Mouse (Mus musculus) T-helper 17 cell (primary cell): Measurements from ENCODE around the gene Derl2.

Source experiments
- in situ Hi-C, 2 experiments: fragments of 300-600 bp; cut with MboI, MseI; formaldehyde crosslinking; loops; 1 replicate in 1 of 2; 2 replicates in 1 of 2; pipeline ENCODE4 v1.15.1; 2025; ENCODE audit warnings: high pct_unique_total_duplicates in 2 of 2

Derl2 gene

GRCm38 (mm10) chr11:71003611-71004315, 15.9 kb downstream of the Derl2 start:
- in situ Hi-C loops = loop anchor here in 1 of 2 experiments (25.0 kb wide), 2 partner anchors 1209 to 1434 kb away; partner anchors contain the start of genes 4933427D14Rik, Ggt6, Gm43951 and Med31

- in situ Hi-C loops = loop anchor here in 1 of 2 experiments (25.0 kb wide), 2 partner anchors 1211 to 1436 kb away; partner anchors contain the start of genes 4933427D14Rik, Ggt6, Gm43951 and Med31
Observed at GRCm38 (mm10) chr11:71001167-71001566, 18.5 kb downstream of the Derl2 start.

- in situ Hi-C loops = loop anchor here in 1 of 2 experiments (25.0 kb wide), 1 partner anchor 1345 kb away; the partner anchor contains the start of gene Fxr2
Observed at GRCm38 (mm10) chr11:70982557-70983228, 36.9 kb downstream of the Derl2 start, which contains the start of gene C1qbp. Gene C1qbp (minus strand): TSS chr11:70983026.

DNA sequence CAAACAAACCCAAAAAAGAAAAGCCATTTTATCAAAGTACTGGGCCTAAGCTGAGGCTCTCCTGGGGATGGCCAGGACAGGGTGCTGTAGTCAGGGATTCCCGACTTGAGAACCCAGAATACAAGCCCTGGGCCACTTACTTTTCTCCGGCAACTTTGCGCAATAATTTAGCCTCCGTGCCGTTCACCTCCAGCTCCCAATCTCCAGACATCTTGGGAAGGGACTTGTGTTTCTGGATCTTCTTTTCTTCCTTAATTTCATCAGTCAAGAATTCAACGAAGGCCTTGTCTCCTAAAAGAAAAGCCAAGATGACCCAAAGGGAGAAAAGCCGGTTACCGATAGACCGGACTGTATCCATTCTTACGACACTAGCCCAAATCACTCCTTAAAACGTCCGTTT, 37.6 kb downstream of the Derl2 start:
- in situ Hi-C loops = loop anchor here in 1 of 2 experiments (25.0 kb wide), 1 partner anchor 1345 kb away; the partner anchor contains the start of gene Fxr2

DNA sequence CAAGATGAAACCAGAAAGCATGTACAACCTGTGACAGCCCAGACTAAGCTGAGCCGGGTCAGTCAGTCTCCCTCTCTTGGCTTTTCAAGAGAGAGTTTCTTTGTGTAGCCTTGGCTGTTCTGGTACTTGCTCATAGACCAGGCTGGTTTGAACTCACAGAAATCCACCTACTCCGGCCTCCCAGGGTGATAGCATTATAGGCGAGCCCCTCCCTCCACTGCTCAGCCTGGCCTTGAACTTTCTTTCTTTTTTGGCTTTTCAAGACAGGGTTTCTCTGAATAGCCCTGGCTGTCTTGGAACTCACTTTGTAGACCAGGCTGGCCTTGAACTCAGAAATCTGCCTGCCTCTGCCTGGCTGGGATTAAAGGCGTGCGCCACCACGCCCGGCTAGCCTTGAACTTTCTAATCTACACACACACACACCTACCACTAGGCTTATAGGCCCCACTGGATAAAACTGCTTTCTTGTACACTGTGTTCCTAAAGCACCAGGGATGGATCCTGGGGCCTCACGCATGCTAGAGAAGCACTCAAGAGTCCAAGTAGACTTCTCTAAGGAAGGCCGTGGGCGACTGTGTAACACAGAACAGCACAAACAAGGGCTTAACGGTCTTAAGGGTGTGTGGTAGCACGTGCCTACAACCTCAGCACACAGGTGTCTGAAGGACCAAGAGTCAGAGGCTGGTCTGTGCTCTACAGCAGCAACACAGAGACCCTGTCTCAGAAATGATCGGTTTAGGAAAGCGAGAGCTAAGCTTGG, 38.7 kb downstream of the Derl2 start:
- in situ Hi-C loops = loop anchor here in 1 of 2 experiments (25.0 kb wide), 1 partner anchor 1344 kb away; the partner anchor contains the start of gene Fxr2

- in situ Hi-C loops = loop anchor here in 1 of 2 experiments (25.0 kb wide), 1 partner anchor 1343 kb away; the partner anchor contains the start of gene Fxr2
Observed at GRCm38 (mm10) chr11:70980232-70980631, 39.4 kb downstream of the Derl2 start.

DNA sequence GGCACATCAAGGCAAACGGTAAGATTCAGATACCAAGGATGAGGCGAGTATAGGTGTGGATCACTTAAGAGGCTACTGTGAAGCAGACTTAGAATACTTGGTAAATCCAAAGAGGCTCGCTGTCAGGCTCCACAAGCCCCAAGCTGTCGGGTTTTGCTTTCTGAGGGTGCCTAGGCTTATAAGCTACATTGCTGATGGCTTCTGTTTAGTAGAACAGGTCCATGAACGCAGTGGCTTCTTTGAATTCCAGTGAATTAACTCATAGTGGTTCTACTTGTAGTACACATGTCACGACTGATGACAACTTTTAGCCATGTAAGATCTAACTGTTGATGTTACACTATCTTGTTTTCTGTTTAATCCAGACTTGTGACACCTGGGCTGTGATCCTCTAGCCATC, 42.3 kb downstream of the Derl2 start:
- in situ Hi-C loops = loop anchor here in 1 of 2 experiments (10.0 to 25.0 kb wide), 2 partner anchors 1062 to 1340 kb away; partner anchors contain the start of genes Fxr2 and Gps2

- in situ Hi-C loops = loop anchor here in 1 of 2 experiments (10.0 to 25.0 kb wide), 2 partner anchors 1060 to 1338 kb away; partner anchors contain the start of genes Fxr2 and Gps2
Observed at GRCm38 (mm10) chr11:70975193-70975592, 44.4 kb downstream of the Derl2 start.

DNA sequence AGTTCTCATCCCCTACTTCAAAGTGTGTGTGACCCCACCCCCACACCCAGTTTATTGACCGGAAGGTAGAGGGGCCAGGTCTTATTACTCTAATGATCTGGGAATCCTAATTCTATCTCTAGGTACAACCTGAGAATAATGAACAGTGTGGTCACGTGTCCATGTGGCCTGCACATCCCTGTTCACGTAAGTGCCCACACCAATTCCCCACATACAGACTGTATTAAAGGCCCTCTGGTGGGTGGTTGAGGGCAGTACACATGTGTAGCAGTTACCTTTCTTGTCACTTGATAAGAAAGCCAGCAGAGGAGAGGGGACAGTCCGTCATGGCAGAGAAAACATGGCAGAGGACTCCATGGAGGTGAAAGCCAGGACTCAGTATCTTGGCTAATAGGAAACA, 45.7 kb downstream of the Derl2 start:
- in situ Hi-C loops = loop anchor here in 1 of 2 experiments (10.0 kb wide), 1 partner anchor 1059 kb away; the partner anchor contains the start of gene Gps2

GRCm38 (mm10) chr11:70972586-70972985, 47.1 kb downstream of the Derl2 start:
- in situ Hi-C loops = loop anchor here in 1 of 2 experiments (10.0 kb wide), 1 partner anchor 1058 kb away; the partner anchor contains the start of gene Gps2

- in situ Hi-C loops = loop anchor here in 1 of 2 experiments (10.0 kb wide), 1 partner anchor 1056 kb away; the partner anchor contains the start of gene Gps2
Observed at GRCm38 (mm10) chr11:70970560-70971540, 48.8 kb downstream of the Derl2 start.

DNA sequence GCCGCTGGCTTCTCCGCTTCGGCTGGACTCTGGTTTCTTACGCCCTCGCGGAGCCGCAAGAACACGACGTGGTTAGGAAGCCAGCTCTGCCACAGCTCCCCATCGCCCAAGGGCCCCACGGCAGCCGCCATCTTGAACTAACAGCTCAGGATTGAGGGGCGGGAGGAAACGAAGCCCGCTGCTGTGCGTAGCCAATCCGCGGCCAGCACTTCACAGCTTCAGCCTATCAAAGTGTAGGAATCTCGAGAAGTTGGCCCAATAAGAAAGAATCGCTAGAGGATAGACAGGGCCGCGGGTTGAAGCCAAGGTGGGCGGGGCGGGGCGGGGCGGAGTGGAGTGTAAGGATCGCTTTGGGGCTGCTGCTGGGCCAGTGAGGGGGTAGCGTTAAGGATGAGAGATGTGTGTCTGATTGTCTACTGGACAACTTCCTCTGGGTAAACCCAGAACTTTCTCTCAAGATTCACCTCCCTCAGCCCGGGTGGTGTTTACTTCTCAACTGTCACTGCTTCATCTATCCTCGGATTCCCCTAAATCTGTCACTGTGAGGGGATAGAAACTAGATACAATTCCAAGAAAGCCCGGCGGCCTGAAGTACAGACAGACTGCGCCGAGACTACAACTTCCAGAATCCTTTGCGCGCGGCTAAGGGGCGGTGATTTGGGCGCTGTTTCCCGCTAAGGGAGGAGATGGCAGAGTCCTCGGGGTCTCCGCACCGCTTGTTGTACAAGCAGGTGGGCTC, 49.7 kb downstream of the Derl2 start, which contains the start of the genes Nup88 and Rpain:
Nup88 (minus strand) TSS at position 153 of the 739 bp plus-strand sequence.
Rpain (plus strand) TSS at position 393 of the 739 bp plus-strand sequence.
- in situ Hi-C loops = loop anchor here in 1 of 2 experiments (10.0 kb wide), 1 partner anchor 1055 kb away; the partner anchor contains the start of gene Gps2

DNA sequence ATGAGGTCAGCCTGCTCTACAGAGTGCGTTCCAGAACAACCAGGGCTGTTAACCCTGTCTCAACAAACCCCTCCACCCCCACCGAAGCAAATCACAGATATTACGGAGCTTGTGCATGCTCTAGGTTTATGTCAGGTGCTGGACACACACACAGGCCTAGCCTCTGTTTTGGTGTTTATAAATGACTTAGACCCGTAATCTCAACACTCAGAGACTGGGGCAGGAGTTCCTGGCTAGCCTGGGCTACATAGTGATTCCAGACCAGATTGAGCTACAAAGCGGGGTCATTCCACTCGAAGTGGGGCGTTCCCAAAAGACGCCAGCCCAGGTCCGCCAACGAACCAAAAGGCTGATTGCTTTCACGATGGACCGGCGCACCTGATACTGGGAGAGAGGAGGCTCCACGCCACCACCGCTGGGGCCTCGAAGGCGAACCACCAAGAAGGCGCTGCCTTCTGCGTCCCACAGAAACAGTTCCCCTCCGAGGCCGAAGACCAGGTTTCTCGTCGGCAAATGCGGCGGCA, 50.3 kb downstream of the Derl2 start:
- in situ Hi-C loops = no loop called here

GRCm38 (mm10) chr11:70964222-70964907, 55.3 kb downstream of the Derl2 start:
- in situ Hi-C loops = no loop called here

DNA sequence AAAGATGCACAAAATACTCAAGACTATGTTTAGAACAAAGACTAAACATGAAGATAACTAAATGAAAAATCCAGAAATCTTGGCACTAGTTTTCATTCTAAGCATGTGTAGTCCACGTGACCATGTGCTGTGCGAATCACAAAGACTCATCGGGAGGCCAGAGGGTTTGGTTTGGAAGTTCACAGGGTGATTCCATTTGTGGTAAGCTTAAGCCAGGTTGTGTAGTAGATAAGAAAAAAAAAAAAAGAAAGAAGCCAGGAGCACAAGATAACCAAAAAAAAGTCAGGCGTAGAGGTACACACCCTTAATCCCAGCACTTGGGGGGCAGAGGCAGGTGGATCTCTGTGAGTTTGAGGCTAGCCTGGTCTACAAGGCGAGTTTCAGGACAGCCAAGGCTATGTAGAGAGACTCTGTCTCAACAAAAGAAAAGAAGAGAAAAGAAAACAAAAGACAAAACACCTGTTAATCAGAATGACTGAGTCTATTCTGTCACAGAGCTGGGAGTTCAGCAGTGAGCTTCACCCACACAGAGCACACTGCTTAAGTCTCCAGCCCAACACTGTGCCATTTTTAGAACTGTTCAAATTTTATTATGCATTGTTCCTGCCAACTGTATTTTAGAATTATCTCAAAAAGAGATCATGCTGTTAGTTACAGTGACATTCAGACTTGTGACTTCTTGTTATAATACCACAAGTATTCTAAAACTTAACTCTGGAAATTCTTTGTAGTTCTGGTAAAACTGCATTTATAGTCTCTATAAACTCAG, 58.7 kb downstream of the Derl2 start:
- in situ Hi-C loops = no loop called here
